Mouse (Mus musculus): ENCODE data around the gene Slc35f6. TPM values are rescaled to one million over a fixed set of nuclear protein-coding genes. Genes with fewer than 3 reads are reported as not detected.
"Not testable (repeated sequence)": the region's sequence is repeated elsewhere in the genome, so short reads cannot be mapped to it uniquely, and the experiment has no call there.

Gene Slc35f6
- total RNA-seq, 2 experiments from 2014 or later = 40.0 to 47.2 TPM

DNA sequence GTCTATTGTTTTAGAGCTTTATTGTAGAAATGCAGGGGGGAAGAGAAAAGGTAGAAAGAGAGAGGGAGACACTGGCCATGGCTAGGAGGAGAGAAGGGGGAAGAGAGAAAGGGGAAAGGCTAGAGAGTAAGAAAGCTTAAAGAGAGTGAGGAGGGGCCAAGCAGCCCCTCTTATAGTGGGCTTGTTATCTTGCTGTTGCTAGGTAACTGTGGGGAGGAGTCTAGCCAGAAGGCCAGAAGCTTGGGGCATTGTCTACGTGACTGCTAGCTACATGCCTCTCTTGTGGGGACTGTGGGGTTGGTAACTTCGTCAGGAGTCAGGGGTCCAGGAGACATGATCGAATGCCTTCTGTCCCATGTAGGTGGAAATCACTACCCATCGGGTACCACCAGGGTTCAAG is 53.6 kb downstream of the Slc35f6 start:
- not testable (repeated sequence) for DNase-seq

DNA sequence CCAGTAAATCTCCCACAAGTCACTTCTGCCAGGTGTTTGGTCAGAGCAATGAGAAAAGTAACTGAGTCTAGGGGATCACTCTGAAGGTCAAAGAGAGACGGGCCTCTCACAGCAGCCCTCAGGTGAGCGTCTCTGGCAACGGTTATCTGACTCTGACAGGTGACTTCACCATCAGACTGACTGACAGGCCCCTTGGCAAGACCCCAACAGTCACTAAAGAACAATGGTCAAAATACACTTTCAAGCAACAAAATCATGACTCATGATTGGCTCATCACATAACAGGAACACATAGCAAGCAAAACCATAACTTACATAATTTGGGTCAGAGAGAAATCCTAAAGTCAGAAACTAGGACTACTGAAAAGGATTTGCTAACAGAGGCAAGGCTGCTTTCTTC is 54.1 kb downstream of the Slc35f6 start:
- DNase-seq = no peak

Small RNA genes within 50 kb of the gene (microRNA-seq; reads per million reads assigned to microRNA genes)
- not detected for gene Mir5625

Other genes with a start within 250 kb of the Slc35f6 start
- under 1 TPM; 0.07 to 0.10 TPM for gene Otof, start 186.0 kb upstream of the Slc35f6 start, total RNA-seq (2021)
- not detected for gene 1700001C02Rik, start 181.9 kb upstream of the Slc35f6 start, total RNA-seq (2021)
- gene Cib4, start 102.1 kb upstream of the Slc35f6 start, total RNA-seq (2021) = 1 to 10 TPM; 1.4 to 4.0 TPM
- 1,000 to 10,000 TPM; 1,187 to 1,472 TPM for gene Kcnk3, start 59.8 kb upstream of the Slc35f6 start, total RNA-seq (2021)
- gene Cenpa, start 18.8 kb downstream of the Slc35f6 start, total RNA-seq (2021) = 10 to 100 TPM; 10.2 to 11.9 TPM
- gene Dpysl5, start 63.6 kb downstream of the Slc35f6 start, total RNA-seq (2021) = 1 to 10 TPM in 1 of 2 experiments, under 1 TPM in 1; 0.86 to 1.1 TPM
- 10 to 100 TPM; 48.9 to 52.2 TPM for gene Mapre3, start 166.7 kb downstream of the Slc35f6 start, total RNA-seq (2021)
- 10 to 100 TPM; 49.6 to 55.0 TPM for gene Tmem214, start 220.1 kb downstream of the Slc35f6 start, total RNA-seq (2021)
- gene Agbl5, start 240.8 kb downstream of the Slc35f6 start, total RNA-seq (2021) = 10 to 100 TPM in 1 of 2 experiments, 1 to 10 TPM in 1; 6.6 to 12.2 TPM